Mouse (Mus musculus) kidney, postnatal 25 days (tissue): Measurements from ENCODE around the gene Magel2.

ENCODE experiments used
- DNase-seq, 2 experiments: peaks; one replicate each; pipeline ENCODE4 v3.0.0; 2021; ENCODE audit warnings: mixed read lengths in 2 of 2

Gene Magel2

DNA sequence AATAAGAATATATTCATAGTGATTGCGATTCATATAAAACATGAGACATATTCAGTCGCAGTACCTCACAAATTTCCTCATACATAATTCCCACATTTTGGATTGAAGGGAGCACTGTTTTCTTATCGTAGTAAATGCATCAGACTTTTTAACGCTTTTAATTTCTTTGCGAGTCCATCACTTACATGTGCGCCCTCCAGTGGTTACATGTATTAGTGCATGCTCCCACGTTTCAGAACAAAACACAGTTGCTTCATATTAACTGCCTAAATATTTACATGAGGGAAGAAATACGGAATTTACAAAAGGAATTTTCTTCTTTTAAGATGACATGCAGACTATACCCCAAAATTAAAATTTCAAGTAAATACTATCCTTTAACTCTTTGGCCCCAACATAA, 51.5 kb downstream of the Magel2 start:
- peak; percentile 38 for DNase-seq
